Mouse (Mus musculus) layer of hippocampus, adult 9-11 months (tissue): ENCODE measurements at regions not wholly inside any gene's neighbourhood (a gene's known extent, or its start where the extent isn't known, plus 50 kb on each side); places are given as distances from the start of the nearest gene placed in this dataset.
"Not testable (repeated sequence)": the region's sequence is repeated elsewhere in the genome, so short reads cannot be mapped to it uniquely, and the experiment has no call there.

Experiments
- DNase-seq: peaks from one replicate; pipeline ENCODE4 v3.0.0; 2022

DNA sequence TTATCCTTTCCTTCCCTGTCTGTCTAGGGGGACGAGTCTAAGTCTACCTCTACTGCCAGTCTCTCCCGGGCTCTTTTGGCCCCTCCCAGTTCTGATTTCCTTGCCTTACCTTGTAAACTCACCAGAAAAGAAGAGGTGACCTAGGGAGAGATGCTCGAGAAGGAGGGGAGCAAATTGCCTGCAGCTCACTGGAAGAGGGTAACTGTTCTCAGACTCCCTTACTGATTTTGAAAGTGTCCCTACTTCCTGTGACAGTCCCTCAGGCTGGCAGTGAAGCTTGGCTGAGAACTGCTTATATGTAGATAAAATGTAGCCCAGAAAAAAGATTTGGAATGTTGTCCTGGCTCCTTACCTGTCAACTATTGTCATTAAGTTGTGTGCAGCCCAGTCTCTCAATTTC lies 180.6 kb upstream of the Tab2 start:
- no peak for DNase-seq

DNA sequence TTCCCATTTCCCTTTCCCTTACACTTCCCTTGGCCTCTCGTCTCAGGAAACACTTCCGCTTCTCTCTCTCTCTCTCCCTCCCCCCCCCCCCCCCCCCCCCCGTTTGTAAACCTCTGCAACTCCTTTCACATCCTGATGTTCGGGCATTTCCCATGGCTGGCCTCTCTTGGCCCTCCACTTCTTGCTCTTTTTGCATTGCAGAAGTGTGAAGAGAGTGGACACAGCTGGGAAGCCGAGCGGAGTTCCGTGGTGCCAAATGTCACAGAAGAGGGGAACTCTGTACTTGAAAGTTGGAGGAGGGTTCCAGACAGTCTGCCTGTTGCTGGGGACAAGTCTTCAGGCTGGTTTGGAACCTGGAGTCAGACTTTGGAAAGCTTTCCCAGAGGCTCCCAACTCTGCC lies 179.2 kb upstream of the Tab2 start:
- DNase-seq, result no peak

DNA sequence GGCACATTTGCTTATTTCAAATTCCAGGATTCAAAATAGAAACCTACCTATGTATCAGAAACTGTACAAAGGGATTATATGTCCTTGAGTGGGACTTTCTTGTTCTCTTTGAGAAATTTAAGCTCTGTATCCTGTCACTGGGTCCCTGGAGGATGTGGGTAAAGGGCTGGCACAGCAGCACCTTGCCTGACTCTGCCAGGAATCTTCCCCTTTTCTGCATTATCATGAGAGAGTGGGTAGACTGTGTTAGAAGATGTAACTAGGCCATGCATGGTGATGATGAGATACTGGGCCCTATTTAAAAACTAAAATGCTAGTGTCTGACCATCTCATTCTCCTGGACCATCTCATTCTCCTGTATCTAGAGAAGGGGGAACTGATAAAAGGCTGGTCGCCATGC lies 178.4 kb upstream of the Tab2 start:
- DNase-seq, result no peak

DNA sequence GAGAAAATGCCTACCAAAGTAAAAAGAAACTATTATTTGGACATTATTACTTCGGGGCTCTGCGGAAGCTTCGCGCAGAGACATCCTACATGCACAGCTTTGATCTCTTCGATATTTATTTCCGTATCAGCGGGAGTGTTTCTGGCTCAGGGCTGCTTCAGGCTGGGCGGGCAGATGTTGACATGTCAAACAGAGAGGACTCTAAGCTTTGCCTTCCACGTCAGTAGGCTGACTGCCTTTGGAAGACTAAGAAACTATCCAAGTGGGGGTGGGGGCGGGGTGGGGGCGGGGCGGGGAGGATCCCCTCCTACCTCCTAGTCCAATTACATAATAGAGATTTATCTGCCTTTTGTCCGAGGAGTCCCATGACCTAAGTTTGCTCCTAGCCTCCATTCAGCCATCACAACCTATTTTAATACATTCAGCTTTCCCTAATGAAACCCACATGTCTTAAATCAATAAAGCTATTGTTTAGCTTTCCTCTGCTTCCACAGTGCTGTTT lies 177.5 kb upstream of the Tab2 start:
- peak; percentile 9 for DNase-seq

DNA sequence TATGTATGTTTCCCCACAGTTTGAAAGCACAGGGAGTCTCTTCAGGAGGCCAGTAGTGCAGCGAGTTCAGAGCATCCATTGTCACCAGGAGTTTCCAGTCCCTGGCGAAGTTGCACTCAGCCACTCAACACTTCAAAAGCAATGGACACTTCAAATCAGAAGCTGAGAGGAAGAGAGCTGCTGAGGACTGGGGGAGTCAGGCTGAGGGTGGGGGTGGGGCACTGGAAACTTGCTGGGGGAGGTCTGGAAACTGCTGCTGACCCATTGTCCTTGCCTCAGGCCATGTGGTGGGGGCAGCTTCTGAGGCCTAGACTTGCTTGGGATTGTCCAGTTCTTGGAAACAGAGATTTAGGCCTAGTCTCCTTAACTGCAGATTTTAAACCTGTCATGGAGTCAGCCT lies 176.8 kb upstream of the Tab2 start:
- no peak for DNase-seq

- DNase-seq, result peak; percentile 83
Observed at GRCm38 (mm10) chr10:8130472-8131241, 174.6 kb upstream of the Tab2 start.

- DNase-seq, result no peak
Observed at GRCm38 (mm10) chr10:8130057-8130456, 174.0 kb upstream of the Tab2 start.

DNA sequence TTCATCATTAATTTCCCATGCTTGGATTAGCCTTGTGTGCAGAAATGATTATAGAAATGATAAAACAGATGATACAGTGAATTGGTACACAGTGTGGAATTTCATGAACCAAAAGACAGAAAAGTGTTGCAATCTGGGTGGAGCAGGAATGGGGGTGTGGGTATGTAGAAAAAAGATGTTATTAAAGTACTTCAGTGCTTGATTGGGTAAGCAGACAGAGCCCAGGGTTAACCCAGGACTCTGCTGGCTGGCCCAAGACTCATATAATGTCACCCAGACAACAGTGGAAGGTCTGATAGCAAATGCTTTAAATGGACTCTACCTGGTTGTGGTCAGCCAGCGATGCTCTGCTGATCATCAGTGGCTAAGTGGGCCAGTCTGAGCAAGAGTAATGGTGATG lies 168.1 kb upstream of the Tab2 start:
- DNase-seq, result no peak

DNA sequence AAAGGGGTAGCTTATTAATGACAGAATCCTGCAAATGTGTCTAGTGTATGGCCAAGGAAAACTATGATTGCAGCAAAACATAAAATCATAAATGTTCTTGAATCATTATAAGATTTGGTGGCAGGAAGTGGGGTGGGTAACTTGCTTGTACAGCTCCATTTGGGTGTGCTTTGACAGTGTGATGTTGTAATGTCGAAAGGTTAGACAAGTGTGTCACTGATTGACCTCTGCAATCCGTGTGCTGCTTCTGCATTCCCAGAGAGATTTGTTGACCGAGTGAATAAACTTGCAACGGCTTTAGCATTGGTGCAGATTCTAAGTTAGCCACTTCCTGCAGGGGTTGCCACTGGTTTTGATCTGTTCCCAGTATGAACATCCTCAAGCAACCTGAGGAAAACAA lies 165.9 kb upstream of the Tab2 start:
- DNase-seq, result no peak

DNA sequence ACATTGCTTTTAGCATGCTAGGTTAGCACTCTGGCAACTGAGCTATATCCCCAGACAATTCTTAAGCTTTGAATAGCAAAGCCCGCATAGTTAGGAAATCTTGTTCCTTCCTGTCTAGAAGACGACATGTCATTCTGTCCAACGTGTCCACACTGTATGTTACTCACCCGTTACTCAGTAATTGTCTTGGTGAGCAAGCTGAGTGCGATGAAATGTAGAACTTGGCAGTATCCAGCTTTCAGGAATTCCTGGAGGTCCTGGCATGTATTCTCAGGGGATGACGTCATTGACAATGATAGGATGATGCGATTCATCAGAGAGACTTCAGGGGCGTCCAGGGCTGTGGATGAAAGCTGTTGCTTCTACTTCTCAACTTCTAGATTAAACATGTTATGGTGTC lies 160.8 kb upstream of the Tab2 start:
- no peak for DNase-seq

- DNase-seq, result not testable (repeated sequence)
Observed at GRCm38 (mm10) chr10:8114932-8115331, 158.9 kb upstream of the Tab2 start.

DNA sequence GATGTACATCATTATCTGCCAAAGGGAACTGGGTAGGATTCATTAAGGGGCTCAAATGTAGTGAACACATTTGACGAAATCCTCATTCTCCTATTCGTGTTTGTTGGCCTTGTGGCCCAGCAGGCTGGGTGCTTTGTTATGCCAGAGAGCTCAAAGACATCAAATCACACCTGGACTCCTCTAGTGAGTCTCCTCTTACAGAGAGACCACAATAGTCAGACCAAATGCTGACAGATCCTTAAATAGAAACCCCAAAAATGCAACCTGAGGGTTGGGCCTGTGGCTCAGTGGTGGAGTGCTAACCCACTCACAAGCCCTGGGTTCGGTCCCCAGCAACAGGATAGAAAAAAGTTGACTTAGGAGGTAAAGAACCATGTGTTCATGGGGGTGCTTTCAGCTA lies 158.5 kb upstream of the Tab2 start:
- no peak for DNase-seq

GRCm38 (mm10) chr10:8100489-8100888 lies 144.5 kb upstream of the Tab2 start:
- DNase-seq, result no peak

- no peak for DNase-seq
Observed at GRCm38 (mm10) chr10:8095924-8096323, 139.9 kb upstream of the Tab2 start.

- no peak for DNase-seq
Observed at GRCm38 (mm10) chr10:8095206-8095605, 139.2 kb upstream of the Tab2 start.

- no peak for DNase-seq
Observed at GRCm38 (mm10) chr10:8091871-8092552, 136.0 kb upstream of the Tab2 start.

DNA sequence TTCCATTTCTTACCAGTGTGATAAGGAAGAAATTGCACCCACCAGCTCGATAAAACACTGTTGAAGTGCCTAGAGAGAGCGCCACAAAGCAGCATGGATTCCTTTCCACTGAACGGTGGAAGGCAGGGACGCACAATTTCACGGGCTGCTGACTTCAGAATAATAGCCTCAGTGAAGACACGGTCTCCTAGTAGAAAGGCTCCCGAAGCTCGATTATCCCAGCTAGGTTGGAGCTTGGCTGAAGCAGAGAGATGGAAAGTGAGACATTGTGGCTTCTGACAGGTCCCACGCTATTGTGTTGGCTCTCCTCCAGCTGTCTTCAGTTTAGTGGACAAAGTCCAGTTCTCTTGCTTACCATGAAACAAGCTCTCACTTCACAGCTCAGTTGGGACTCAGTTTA lies 133.3 kb upstream of the Tab2 start:
- no peak for DNase-seq

- no peak for DNase-seq
Observed at GRCm38 (mm10) chr10:8088737-8089136, 132.7 kb upstream of the Tab2 start.

- no peak for DNase-seq
Observed at GRCm38 (mm10) chr10:8088321-8088720, 132.3 kb upstream of the Tab2 start.

GRCm38 (mm10) chr10:8087106-8087505 lies 131.1 kb upstream of the Tab2 start:
- DNase-seq, result no peak

DNA sequence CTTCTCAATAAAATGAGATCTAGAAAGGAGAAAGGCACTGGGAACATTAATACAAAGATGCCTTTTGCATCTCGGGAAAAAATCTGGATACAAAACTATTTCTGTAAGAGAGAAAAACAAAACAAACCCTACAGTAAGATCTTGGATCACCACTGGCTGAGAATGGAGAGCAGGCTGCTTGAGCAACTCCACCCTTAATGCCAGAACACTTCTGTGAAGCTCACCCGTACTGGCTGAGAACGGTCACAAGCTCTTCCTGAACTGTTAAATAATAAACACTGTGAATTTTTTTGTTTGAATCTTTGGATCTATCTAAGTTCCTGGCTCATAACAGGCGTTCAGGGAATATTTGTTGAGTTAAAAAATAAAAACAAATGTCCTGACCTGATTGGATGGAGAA lies 130.4 kb upstream of the Tab2 start:
- DNase-seq, result no peak

- DNase-seq, result no peak
Observed at GRCm38 (mm10) chr10:8077904-8078811, 122.1 kb upstream of the Tab2 start.

DNA sequence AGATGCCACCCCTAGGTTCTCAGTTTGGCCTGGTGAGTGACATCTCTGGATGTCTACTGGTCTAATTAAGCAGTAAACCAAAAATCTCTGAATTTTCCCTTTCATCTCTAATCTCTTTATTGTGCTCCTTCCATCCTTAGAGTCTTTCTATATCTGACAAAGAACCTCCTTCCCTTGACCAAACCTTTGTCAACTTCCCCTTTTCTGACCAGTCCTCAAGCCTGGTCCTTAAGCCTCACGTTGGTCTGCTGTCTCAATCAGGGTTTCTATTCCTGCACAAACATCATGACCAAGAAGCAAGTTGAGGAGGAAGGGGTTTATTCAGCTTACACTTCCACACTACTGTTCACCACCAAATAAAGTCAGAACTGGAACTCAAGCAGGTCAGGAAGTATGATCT lies 116.4 kb upstream of the Tab2 start:
- no peak for DNase-seq
